Mouse (Mus musculus): Measurements from ENCODE around the gene Gm20877.
"Not testable (repeated sequence)": the region's sequence is repeated elsewhere in the genome, so short reads cannot be mapped to it uniquely, and the experiment has no call there.

Gm20877 gene

DNA sequence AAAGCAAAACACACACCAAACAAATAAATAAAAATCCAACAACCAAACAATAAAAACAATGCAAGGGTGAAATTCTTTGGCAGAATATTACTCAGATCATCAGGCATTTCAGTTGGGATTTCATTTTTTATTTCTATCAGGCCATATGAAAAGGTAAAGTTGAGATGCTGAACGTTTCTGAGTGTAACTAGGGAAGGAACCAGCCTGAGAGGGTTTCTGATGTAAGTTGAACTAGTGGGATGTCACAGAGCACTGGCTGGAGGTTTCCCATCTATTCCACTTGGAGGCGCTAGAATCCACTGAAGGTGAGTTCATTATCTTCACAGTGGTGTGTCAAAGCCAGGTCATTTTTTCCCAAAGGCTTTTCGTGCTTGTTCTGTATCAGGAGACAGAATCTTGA, at the start of gene Gm20877:
Gm20877 (plus strand) TSS at position 301 of the 400 bp plus-strand sequence.
- in situ Hi-C loops (cut with MboI, MseI): not testable (repeated sequence)
